Mouse (Mus musculus) neural tube, embryonic 15.5 days (tissue): ENCODE results near the gene Capns1. TPM values are rescaled to one million over a fixed set of nuclear protein-coding genes. Genes with fewer than 3 reads are reported as not detected.
"Not testable (repeated sequence)": the region's sequence is repeated elsewhere in the genome, so short reads cannot be mapped to it uniquely, and the experiment has no call there.

Experiments used
- ATAC-seq: fragments of 200-750 bp; cut with Nextera tagmentation; 2 replicates; pipeline ENCODE4 v1.8.0; 2017; ENCODE audit warnings: mild to moderate bottlenecking, moderate TSS enrichment, moderate library complexity; ENCODE audit not compliant: low FRiP score
- H3K27ac ChIP-seq: fragments of 300-500 bp; sonication (generic); replicated peaks from 2 replicates; pipeline ENCODE4 v1.5.1; 2015; ENCODE audit warnings: mild to moderate bottlenecking, inconsistent platforms
- H3K27me3 ChIP-seq: fragments of 300-500 bp; sonication (generic); replicated peaks from 2 replicates; pipeline ENCODE4 v1.6.1; 2015; ENCODE audit warnings: inconsistent platforms
- H3K36me3 ChIP-seq: fragments of 300-500 bp; sonication (generic); 2 replicates; pipeline ENCODE4 v1.6.1; 2015; ENCODE audit warnings: inconsistent platforms
- H3K4me1 ChIP-seq: fragments of 300-500 bp; sonication (generic); 2 replicates; pipeline ENCODE4 v1.6.1; 2015; ENCODE audit warnings: inconsistent platforms
- H3K4me2 ChIP-seq: fragments of 300-500 bp; sonication (generic); 2 replicates; pipeline ENCODE4 v1.6.1; 2015; ENCODE audit warnings: inconsistent platforms, mild to moderate bottlenecking, moderate library complexity
- H3K4me3 ChIP-seq: fragments of 300-500 bp; sonication (generic); replicated peaks from 2 replicates; pipeline ENCODE4 v1.5.1; 2015; ENCODE audit warnings: mild to moderate bottlenecking, inconsistent platforms
- H3K9ac ChIP-seq: fragments of 300-500 bp; sonication (generic); replicated peaks from 2 replicates; pipeline ENCODE4 v1.6.1; 2015; ENCODE audit warnings: mild to moderate bottlenecking, inconsistent platforms
- H3K9me3 ChIP-seq: fragments of 300-500 bp; sonication (generic); replicated peaks from 2 replicates; pipeline ENCODE4 v1.6.1; 2016; ENCODE audit warnings: inconsistent platforms
- WGBS: fragments of 180-500 bp; shearing (Covaris S2); methylation state at CpG from one replicate; pipeline ENCODE4 v1.1.7; 2015; ENCODE audit warnings: mixed read lengths; 5-methylcytosine and 5-hydroxymethylcytosine counted together
- polyA plus RNA-seq: library from polyadenylated mRNA; unstranded; fragments of >200 nt; fragmentation: Nextera tagmentation; extraction: Ambion mirVana; gene quantifications from 2 replicates; pipeline ENCODE4 v1.2.1, GENCODE M21; 2015

Gene Capns1
- polyA plus RNA-seq, 1 experiment from 2014 or later: 88.9 TPM

DNA sequence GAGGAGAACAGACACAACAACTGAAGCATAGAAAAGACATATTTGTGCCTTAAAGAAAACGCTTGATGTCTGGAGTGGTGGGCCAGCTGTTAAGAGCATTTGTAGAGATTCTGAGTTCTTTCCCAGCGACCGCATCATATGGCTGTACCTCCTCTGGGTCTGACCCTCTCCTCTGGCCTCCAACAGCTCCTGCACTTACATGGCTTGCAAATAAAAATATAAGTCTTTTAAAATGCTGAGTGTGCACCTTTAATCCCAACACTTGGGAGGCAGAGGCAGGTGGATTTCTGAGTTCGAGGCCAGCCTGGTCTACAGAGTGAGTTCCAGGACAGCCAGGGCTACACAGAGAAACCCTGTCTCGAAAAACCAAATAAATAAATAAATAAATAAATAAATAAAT, 2.0 kb upstream of the Capns1 start:
- WGBS: 90% methylated on average over 5 of the region's 5 CpGs
- not testable (repeated sequence) for H3K9me3 ChIP-seq, H3K27ac ChIP-seq, H3K4me2 ChIP-seq, H3K9ac ChIP-seq, H3K36me3 ChIP-seq, H3K4me3 ChIP-seq, H3K27me3 ChIP-seq, ATAC-seq
- peaks cover 24% of the 10 kb centered on the region for H3K4me1 ChIP-seq

DNA sequence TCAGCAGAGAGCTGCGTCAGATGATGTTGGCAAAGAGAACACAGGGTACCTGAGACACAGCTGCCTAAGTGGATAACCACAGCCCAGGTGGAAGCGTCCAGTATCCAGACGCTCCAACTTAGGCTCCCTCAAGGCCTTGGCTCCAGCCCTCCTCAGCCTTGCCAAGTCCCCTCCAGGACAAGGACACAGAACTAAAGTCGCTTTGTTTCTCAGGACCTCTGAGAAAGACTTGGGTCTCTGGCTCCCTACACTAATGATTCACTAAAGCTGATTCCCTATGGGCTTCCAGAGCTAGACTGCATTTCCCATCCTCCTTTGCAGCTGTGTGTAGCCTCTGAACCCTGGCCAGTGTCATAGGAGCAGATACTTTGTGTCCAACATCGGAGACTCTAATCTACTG, 1.6 kb upstream of the Capns1 start:
- H3K27ac ChIP-seq: no peak overlapping the region
- H3K9ac ChIP-seq: no peak overlapping the region
- peaks cover 28% of the 10 kb centered on the region for H3K4me1 ChIP-seq
- H3K27me3 ChIP-seq: no peaks in the 10 kb centered on the region
- H3K4me3 ChIP-seq: no peak overlapping the region
- no peak overlapping the region for H3K4me2 ChIP-seq
- 81% methylated on average over 5 of the region's 5 CpGs for WGBS
- H3K9me3 ChIP-seq: no peaks in the 10 kb centered on the region
- no peaks in the 10 kb centered on the region for H3K36me3 ChIP-seq
- ATAC-seq: no peak

DNA sequence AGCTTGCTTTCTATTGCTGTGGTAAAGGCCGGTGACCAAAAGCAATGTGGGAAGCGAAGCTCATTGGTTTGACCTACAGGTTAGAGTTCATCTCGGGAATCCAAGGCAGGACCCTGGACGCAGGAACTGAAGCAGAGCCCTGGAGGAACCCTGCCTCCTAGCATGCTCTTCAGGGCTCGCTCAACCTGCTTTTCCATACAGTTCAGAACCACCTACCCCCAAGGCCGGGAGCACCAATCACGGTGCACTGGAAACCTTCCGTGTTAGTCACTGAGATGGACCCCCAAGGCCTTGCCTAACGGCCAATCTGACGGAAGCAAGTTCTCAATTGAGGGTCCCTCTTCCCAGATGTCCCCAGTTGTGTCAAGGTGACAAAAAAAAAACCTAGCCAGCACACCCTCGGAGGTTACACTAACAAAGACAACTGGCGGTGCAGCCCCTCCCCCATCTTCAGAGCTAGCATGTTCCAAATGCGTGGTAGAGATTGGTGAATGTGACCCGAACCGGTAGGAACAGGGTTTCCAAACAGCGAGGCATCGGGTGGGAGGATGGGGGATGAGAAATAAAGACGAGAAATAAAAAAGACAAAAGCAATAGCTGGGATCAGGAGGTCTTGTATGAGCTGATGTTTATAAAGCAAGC, 1.0 kb upstream of the Capns1 start:
- no peak overlapping the region for H3K9ac ChIP-seq
- H3K4me1 ChIP-seq: peaks cover 28% of the 10 kb centered on the region
- H3K4me2 ChIP-seq: no peak overlapping the region
- no peak overlapping the region for H3K27ac ChIP-seq
- no peak overlapping the region for H3K4me3 ChIP-seq
- WGBS: 79% methylated on average over 18 of the region's 18 CpGs
- H3K9me3 ChIP-seq: no peaks in the 10 kb centered on the region
- no peak for ATAC-seq
- H3K36me3 ChIP-seq: no peaks in the 10 kb centered on the region
- H3K27me3 ChIP-seq: no peaks in the 10 kb centered on the region

DNA sequence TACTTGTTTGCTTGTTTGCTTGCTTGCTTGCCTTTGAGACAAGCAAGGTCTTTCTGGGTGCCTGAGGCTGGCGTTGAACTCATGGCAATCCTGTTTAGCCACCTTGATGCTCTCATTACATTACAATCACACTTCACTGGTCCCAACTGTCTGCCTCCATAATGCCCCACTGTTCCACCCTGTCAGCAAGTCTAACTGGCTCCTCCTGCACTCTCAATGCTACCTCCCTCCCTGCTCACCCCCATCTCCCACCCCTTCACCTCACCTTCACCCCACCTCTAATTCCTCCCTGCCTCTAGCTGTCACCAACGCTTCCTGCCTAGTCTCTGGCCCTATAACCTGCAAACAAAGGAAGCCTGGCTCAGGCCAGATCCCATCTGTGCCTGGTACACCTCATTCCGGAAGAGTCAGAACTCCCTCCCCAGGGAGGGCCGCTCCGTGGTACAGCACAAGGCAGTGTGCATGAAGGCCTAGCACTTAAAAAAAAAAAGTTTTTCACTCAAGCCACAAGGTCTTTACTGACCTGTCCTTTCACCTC, 950 bp downstream of the Capns1 start:
- Histone ChIP-seq H3K27ac (no peak overlapping the region), H3K4me2 (no peak overlapping the region), H3K9me3 (no peaks in the 10 kb centered on the region), H3K4me3 (no peak overlapping the region), H3K9ac (no peak overlapping the region), H3K4me1 (peaks cover 36% of the 10 kb centered on the region), H3K36me3 (peaks cover under 1% of the 10 kb centered on the region; the same call in 1 of the 2 replicates), H3K27me3 (no peaks in the 10 kb centered on the region)
- WGBS: 72% methylated on average over 5 of the region's 5 CpGs
- no peak for ATAC-seq

DNA sequence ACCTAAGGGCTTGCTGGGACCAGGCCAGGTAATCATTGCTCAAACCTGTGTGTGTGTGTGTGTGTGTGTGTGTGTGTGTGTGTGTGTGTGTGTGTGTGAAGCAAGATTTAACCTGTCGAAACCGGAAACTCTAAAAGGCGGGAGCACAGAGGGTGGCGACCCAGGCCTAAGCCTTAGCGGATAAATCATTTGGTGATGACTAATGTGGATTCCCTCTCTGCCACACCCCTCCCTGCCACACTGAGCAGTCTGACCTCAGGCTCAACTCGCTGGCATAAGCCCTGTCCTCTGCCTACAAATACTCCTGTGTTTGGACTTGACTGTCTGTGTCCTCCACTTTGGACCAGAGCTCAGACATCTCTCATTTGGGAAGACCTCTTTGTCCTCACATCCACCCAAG, 2.4 kb downstream of the Capns1 start:
- Histone ChIP-seq H3K4me2 (no peak overlapping the region), H3K4me1 (peaks cover 33% of the 10 kb centered on the region), H3K36me3 (peaks cover 15% of the 10 kb centered on the region), H3K27ac (no peak overlapping the region), H3K9me3 (no peaks in the 10 kb centered on the region), H3K27me3 (no peaks in the 10 kb centered on the region), H3K4me3 (no peak overlapping the region), H3K9ac (no peak overlapping the region)
- WGBS: 80% methylated on average over 6 of the region's 6 CpGs
- ATAC-seq: no peak

DNA sequence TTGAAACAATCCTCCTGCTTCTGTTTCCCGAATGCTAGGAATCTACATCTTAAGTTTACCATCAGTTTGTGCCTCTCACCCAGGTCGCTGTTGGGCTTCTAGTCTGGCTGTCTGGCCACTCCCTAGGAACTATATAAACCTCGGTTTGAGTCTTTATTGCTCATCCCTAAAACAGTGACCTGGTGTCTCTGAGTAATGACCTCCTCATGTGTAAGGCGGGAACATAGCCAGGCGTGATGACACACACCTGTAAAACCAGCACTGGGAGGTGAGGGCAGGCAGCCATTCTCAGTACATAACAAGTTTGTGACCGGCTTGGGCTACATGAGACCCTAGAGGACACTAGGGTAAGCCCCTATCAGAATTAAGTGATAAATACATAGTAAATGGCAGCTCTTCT, 3.1 kb downstream of the Capns1 start:
- H3K27ac ChIP-seq: peak overlapping the region; percentile 79
- H3K4me1 ChIP-seq: peaks cover 33% of the 10 kb centered on the region
- peak overlapping the region; percentile 62; the same call in 1 of the 2 replicates for H3K4me3 ChIP-seq
- H3K36me3 ChIP-seq: peaks cover 19% of the 10 kb centered on the region
- ATAC-seq: no peak
- peak overlapping the region; percentile 68; the same call in 1 of the 2 replicates for H3K9ac ChIP-seq
- 70% methylated on average over 6 of the region's 6 CpGs for WGBS
- H3K27me3 ChIP-seq: no peaks in the 10 kb centered on the region
- peak overlapping the region; percentile 67 for H3K4me2 ChIP-seq
- H3K9me3 ChIP-seq: no peaks in the 10 kb centered on the region

DNA sequence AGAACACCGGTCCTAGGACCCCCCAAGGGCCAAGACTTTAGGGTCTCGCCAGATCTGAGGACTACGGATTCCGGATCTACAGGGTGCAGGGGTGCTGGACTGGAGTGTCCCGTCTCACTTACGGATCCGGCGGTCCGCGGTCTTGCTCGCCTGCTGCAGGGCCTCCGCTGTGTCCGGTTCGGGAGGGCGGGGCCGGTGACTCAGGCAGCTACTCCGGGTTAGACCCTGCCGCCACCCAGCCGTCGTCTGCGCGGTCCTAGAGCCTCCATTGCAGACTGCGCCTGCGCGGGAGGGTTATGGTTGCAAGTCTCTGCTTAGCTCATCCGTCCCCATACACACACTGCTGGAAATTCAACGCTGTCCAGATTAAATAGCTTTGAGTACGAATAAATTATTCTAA, 3.7 kb downstream of the Capns1 start:
- H3K4me2 ChIP-seq: peak overlapping the region; percentile 67
- H3K9ac ChIP-seq: peak overlapping the region; percentile 68
- peaks cover 33% of the 10 kb centered on the region for H3K4me1 ChIP-seq
- WGBS: under 1% methylated on average over 28 of the region's 28 CpGs
- peak overlapping the region; percentile 79 for H3K27ac ChIP-seq
- H3K36me3 ChIP-seq: peaks cover 25% of the 10 kb centered on the region
- peak overlapping the region; percentile 62 for H3K4me3 ChIP-seq
- no peaks in the 10 kb centered on the region for H3K27me3 ChIP-seq
- no peaks in the 10 kb centered on the region for H3K9me3 ChIP-seq
- peak; percentile 90 for ATAC-seq

DNA sequence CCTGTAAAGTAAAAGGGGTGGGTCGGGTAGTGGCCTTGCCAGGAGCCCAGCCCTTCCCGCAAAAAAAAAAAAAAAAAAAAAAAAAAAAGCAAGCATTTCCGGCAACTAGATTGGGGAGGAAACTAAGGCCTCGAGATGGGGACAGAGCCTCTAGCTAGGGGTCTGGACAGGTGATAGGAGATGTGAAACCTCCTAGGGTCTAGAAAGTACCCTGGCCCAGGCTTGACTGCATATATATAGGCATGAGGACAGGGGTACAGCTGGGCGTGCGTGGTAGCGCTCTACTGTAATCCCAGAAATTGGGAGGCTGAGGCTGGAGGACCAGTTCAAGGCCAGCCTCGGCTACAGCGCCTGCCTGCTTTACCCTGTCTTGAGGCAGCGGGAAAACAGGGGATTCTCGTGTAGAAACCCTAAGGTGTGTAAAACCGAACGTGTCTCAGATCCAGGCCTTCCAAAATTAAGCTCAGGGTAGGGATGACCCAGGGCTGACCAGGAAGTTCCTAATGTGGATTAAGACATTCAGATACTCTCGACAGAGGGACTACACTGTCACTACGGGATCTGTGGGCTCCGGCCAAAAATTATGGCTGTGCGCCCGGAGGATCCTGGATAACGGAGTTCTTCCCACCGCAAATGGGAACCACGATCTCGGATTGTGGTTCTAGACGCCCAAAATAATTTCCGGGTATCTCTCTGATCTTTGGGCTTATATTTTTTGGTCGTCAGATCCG, 4.3 kb downstream of the Capns1 start:
- Histone ChIP-seq H3K27ac (peak overlapping the region; percentile 79), H3K4me2 (peak overlapping the region; percentile 67), H3K9me3 (no peaks in the 10 kb centered on the region), H3K4me3 (peak overlapping the region; percentile 62), H3K36me3 (peaks cover 30% of the 10 kb centered on the region), H3K9ac (peak overlapping the region; percentile 68), H3K4me1 (peaks cover 33% of the 10 kb centered on the region), H3K27me3 (no peaks in the 10 kb centered on the region)
- peak; percentile 36 for ATAC-seq
- under 1% methylated on average over 26 of the region's 26 CpGs for WGBS

DNA sequence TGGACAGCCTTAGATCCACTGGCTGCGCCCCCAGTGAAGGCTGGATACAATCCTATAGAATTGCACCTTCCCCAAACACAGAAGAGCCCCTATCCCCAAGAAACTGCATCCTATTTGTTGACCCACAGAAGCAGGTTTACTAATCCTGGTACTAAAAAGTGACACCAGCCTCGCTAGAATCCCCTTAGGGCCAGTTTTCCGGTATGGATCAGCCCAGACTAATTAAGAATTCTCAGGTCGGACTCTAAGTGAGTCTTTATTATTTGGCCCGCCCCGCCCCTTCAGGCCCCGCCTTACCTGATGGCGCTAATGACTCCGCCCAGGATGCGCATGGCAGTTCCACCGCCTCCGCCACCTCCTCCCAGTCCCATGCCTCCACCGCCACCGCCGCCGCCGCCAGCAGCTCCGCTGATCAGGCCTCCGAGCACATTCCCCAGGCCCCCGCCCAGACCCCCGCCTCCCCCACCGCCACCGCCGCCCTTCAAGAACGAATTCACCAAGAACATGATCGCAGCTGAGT, 5.0 kb downstream of the Capns1 start:
- WGBS: under 1% methylated on average over 26 of the region's 26 CpGs
- peak; percentile 65 for ATAC-seq

DNA sequence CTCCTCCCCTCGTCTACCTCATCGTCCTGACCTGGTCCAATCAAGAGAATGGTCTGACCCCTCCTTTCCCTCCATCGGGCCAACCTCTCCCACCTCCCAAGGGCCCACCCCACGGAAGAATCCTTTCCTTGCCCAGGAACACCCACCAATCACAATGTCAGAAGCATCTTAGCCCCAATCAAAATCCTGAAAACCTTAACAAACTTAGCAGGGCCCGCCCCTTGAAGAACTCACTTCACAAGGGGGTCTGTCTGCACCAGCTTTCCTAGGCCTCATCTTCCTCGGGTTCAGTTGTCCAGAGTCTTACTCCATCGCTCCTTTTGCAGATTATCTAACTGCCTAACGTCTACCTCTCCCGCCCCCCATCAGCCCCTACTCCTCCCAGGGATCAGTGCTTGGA, 5.6 kb downstream of the Capns1 start:
- Histone ChIP-seq H3K27me3 (no peaks in the 10 kb centered on the region), H3K36me3 (peaks cover 42% of the 10 kb centered on the region), H3K9me3 (no peaks in the 10 kb centered on the region), H3K27ac (peak overlapping the region; percentile 79), H3K4me3 (peak overlapping the region; percentile 62), H3K4me1 (peaks cover 25% of the 10 kb centered on the region), H3K4me2 (peak overlapping the region; percentile 67), H3K9ac (peak overlapping the region; percentile 68)
- no peak for ATAC-seq
- WGBS: 18% methylated on average over 9 of the region's 9 CpGs

More for the DNA sequence above, 5.0 kb downstream of the Capns1 start:
- H3K27ac ChIP-seq: peak overlapping the region; percentile 79
- H3K4me1 ChIP-seq: peaks cover 31% of the 10 kb centered on the region
- peak overlapping the region; percentile 62 for H3K4me3 ChIP-seq
- no peaks in the 10 kb centered on the region for H3K9me3 ChIP-seq
- H3K36me3 ChIP-seq: peaks cover 36% of the 10 kb centered on the region
- no peaks in the 10 kb centered on the region for H3K27me3 ChIP-seq
- peak overlapping the region; percentile 67 for H3K4me2 ChIP-seq
- H3K9ac ChIP-seq: peak overlapping the region; percentile 68

DNA sequence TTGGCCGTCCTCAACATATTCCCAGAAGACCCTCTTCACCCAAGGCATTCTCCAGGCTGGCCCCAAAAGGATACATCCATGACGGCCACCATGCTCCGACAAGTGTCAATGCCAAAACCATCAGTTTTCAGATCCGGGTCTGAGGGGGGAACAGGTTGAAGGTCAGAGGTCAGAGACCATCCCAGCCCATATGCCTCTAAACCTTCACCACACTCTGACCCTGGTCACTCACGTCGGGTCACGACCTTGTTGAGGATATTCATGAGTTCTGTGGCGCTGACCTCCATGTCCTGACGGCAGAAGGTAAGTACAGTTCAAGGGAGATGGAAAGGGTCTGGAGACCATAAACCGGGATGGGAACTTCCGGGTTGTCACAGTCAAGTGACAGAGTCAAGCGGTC, 6.5 kb downstream of the Capns1 start:
- Histone ChIP-seq H3K27ac (no peak overlapping the region), H3K9ac (no peak overlapping the region), H3K4me2 (no peak overlapping the region), H3K4me3 (no peak overlapping the region), H3K27me3 (no peaks in the 10 kb centered on the region), H3K9me3 (no peaks in the 10 kb centered on the region), H3K36me3 (peaks cover 51% of the 10 kb centered on the region), H3K4me1 (peaks cover 22% of the 10 kb centered on the region)
- 91% methylated on average over 12 of the region's 12 CpGs for WGBS
- no peak for ATAC-seq

DNA sequence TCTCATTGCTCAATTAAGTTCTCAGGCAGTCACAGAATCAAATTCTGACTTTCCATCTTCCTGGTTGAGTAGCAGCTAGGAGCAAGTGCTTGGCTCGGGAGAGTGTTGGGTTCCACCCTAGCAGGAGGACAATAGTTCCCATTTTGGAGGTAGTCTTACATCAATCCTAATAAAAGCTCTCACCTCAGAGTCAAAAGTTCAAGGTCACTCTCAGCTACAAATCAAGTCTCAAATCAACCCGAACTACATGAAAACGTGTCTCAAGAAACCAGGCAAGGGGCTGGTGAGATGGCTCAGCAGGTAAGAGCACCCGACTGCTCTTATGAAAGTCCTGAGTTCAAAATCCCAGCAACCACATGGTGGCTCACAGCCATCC, 9.5 kb downstream of the Capns1 start:
- peaks cover 74% of the 10 kb centered on the region for H3K36me3 ChIP-seq
- 86% methylated on average over 4 of the region's 4 CpGs for WGBS
- ATAC-seq: no peak
- H3K4me2 ChIP-seq: no peak overlapping the region
- H3K4me3 ChIP-seq: no peak overlapping the region
- H3K27ac ChIP-seq: no peak overlapping the region
- H3K9me3 ChIP-seq: no peaks in the 10 kb centered on the region
- H3K9ac ChIP-seq: no peak overlapping the region
- peaks cover 17% of the 10 kb centered on the region for H3K4me1 ChIP-seq
- H3K27me3 ChIP-seq: no peaks in the 10 kb centered on the region
